Mouse (Mus musculus): ENCODE measurements at regions not wholly inside any gene's neighbourhood (a gene's known extent, or its start where the extent isn't known, plus 50 kb on each side); places are given as distances from the start of the nearest gene placed in this dataset.

- no peak for TF ChIP-seq POLR2A (IDR thresholded peaks at IDR 0.05; ENCODE audit: borderline replicate concordance, extremely low read depth, low read depth, low read length)
- no peak for TF ChIP-seq CTCF (IDR thresholded peaks at IDR 0.05; ENCODE audit: insufficient read depth, low read length)
These were observed 320.8 kb upstream of the Vstm2b start for GRCm38 (mm10) chr7:40577365-40577764.
